Mouse (Mus musculus) brain, embryonic 14.5 days (tissue): ENCODE results near the gene Adamtsl4. TPM values are rescaled to one million over a fixed set of nuclear protein-coding genes. Genes with fewer than 3 reads are reported as not detected.

Source experiments
- DNase-seq: peaks from one replicate; pipeline ENCODE4 v3.0.0-alpha.2; 2011; ENCODE audit warnings: low read depth
- CTCF ChIP-seq: fragments of 200-500 bp; IDR thresholded peaks from 2 replicates; pipeline ENCODE4 v1.5.1; 2012; ENCODE audit warnings: inconsistent platforms, mild to moderate bottlenecking, moderate library complexity, borderline replicate concordance; ENCODE audit not compliant: insufficient read depth, insufficient read length; ENCODE audit errors: extremely low read depth
- POLR2A ChIP-seq: fragments of 200-500 bp; IDR thresholded peaks from 2 replicates; pipeline ENCODE4 v1.6.1; 2012; ENCODE audit warnings: mild to moderate bottlenecking, inconsistent platforms, borderline replicate concordance; ENCODE audit not compliant: poor library complexity, insufficient read depth, insufficient read length, severe bottlenecking; ENCODE audit errors: extremely low read depth
- polyA plus RNA-seq: library from polyadenylated mRNA; depleted of rRNA; stranded (reverse); fragments of >200 nt; gene quantifications from 2 replicates; pipeline ENCODE4 v1.2.3, GENCODE M21; 2012; rRNA removed

Adamtsl4 gene
- polyA plus RNA-seq, 1 experiment = 0.41 TPM

DNA sequence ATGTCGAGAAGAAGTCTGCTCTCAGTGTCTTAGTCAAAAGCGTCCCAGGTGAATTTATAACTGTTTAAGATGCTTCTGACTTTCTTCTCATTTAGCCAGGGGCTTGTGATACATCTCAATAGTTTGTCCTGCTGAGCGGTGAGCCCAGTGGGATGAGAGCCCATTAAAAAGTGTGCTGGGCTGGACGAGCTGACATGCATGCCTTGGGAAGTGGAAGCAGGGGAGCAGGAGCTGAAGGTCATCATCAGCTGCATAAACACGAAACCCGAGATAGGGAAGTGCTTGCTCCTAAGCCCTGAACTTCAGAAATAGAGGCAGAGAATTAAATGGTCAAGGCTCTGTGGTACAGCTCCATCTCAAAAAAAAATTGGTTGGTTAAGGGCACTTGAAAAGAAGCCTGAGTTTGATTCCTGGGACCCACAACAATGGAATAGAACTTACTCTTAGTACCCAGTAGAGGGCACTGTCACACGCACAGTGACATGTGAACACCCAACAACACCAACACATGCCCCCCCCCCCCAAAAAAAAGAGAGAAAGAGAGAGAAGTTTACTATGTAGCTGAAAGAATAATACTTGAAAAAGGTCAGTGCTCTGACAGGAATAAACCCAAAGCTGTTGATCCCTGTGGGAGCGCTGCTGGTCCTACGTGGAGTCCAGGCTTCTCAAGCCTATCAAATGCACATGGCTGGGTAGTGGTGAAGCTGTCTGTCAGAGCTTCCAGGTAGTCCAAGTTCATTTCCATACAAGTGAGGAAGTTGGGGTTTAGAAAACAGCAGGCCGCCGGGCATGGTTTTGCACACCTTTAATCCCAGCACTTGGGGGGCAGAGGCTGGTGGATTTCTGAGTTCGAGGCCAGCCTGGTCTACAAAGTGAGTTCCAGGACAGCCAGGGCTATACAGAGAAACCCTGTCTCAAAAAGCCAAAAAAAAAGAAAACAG, 54.8 kb downstream of the Adamtsl4 start:
- DNase-seq = peak; percentile 48

DNA sequence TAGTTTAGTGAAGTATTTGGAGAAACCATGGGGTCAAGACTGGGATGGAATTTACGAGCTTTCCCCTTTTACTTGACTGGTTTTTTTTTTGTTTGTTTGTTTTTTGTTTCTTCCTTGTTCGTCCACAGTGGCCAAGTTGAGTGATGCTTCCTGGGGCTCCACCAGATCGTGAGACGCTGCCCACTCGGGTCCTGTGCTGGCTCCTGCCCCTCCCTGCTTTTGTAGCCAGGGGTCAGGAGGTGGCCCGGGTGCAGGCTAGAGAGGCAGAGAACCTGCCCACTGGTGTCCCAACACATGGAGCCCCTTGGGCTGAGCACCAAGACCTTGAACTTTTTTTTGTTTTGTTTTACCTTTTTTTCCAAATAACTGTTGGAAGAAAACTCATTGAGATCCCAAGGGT, 56.4 kb downstream of the Adamtsl4 start:
- no peak for TF ChIP-seq POLR2A
- TF ChIP-seq CTCF = no peak
- DNase-seq = no peak

More for the DNA sequence above, 54.8 kb downstream of the Adamtsl4 start:
- TF ChIP-seq POLR2A = no peak
- TF ChIP-seq CTCF = peak; percentile 50; the same call in 1 of the 2 replicates

DNA sequence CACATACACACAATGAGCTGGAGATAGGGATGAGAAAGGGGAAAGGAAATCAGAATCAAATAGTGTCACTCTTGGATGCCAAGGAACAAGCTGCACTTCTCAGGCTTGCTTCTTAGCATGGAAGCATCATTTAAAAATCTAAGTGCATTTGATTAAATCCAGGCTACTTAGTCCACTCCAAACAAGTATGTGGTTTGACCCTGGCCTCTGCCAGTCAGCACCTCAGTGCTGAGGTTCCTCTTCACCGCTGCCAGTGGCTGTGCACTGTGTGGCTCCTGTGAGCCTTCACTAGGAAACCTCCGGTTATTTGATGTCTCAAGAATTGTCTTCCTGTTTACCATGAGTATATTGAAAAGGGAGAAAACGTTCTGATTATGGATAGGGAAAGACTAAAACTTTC, 56.9 kb downstream of the Adamtsl4 start:
- TF ChIP-seq CTCF = no peak
- no peak for TF ChIP-seq POLR2A
- no peak for DNase-seq

DNA sequence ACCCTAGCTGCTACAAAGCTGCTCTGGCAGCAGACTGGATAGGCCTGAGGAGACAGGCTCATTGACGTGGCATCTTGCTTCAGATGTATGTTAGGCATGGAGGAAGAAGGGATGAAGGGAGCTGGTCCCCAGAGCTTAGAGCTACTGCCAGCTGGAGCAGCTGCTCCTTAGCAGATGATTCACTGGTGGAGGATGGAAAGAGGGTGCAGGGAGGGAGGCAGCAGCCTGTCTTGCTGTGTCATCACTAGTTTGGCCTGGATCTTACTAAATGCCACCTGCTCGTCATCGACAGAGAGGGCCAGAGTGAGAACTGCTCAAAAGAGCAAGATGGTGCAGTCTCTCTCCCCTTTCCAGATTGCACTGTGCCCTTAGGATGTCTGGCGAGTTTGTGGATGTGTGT, 58.0 kb downstream of the Adamtsl4 start:
- peak; percentile 42 for DNase-seq
- TF ChIP-seq POLR2A = no peak

DNA sequence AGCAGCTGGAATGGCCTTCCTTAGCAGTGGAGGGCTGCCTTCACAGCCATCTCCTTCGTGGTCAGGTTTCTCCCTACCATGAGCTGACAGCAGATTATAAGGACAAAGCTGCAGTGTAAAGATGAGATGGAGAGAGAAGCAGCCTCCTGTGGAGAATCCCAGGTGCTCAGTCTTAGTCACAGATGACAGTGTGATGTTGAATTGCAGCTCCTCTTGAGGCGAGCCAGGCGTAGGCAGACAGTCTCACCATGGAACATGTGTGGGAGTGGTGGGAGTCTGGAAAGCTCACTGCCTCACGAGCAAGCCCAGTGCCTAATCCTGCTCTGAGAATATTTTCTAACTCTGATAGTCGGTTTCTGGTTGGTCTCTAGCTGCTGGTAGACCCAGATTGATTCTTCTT, 60.0 kb downstream of the Adamtsl4 start:
- no peak for TF ChIP-seq POLR2A
- TF ChIP-seq CTCF = no peak
- no peak for DNase-seq

Other genes with a start within 250 kb of the Adamtsl4 start
- 7.2 and 10.6 TPM in 2 replicates for gene Ctsk, start 188.7 kb downstream of the Adamtsl4 start, polyA plus RNA-seq
- gene Ctss, start 161.1 kb downstream of the Adamtsl4 start, polyA plus RNA-seq = 5.0 and 7.3 TPM in 2 replicates
- gene Hormad1, start 128.2 kb downstream of the Adamtsl4 start, polyA plus RNA-seq = not detected in 2 replicates
- 22.5 and 23.2 TPM in 2 replicates for gene Golph3l, start 99.0 kb downstream of the Adamtsl4 start, polyA plus RNA-seq
- 32.2 and 51.6 TPM in 2 replicates for gene Ensa, start 62.9 kb downstream of the Adamtsl4 start, polyA plus RNA-seq
- gene Mcl1, start 29.1 kb downstream of the Adamtsl4 start, polyA plus RNA-seq = 72.3 and 74.3 TPM in 2 replicates
- gene Ecm1, start 51.7 kb upstream of the Adamtsl4 start, polyA plus RNA-seq = 20.2 and 21.2 TPM in 2 replicates
- gene Tars2, start 72.3 kb upstream of the Adamtsl4 start, polyA plus RNA-seq = 39.1 and 42.2 TPM in 2 replicates
- 22.8 and 31.4 TPM in 2 replicates for gene Rprd2, start 130.9 kb upstream of the Adamtsl4 start, polyA plus RNA-seq
- 35.6 and 37.4 TPM in 2 replicates for gene Prpf3, start 168.0 kb upstream of the Adamtsl4 start, polyA plus RNA-seq
- gene Mrps21, start 183.6 kb upstream of the Adamtsl4 start, polyA plus RNA-seq = 148 and 152 TPM in 2 replicates
- gene Ciart, start 194.3 kb upstream of the Adamtsl4 start, polyA plus RNA-seq = 3.7 and 3.8 TPM in 2 replicates
- 11.4 and 12.1 TPM in 2 replicates for gene BC028528, start 204.1 kb upstream of the Adamtsl4 start, polyA plus RNA-seq
- gene Aph1a, start 206.1 kb upstream of the Adamtsl4 start, polyA plus RNA-seq = 102 and 129 TPM in 2 replicates
- gene Car14, start 216.8 kb upstream of the Adamtsl4 start, polyA plus RNA-seq = 8.6 and 9.4 TPM in 2 replicates
- 98.6 and 107 TPM in 2 replicates for gene Anp32e, start 241.3 kb upstream of the Adamtsl4 start, polyA plus RNA-seq